Mouse (Mus musculus) cortical plate, adult 2 months (tissue): ENCODE data around the gene Gm20826.
"Not testable (repeated sequence)": the region's sequence is repeated elsewhere in the genome, so short reads cannot be mapped to it uniquely, and the experiment has no call there.

Source experiments
- CTCF ChIP-seq: fragments of 200-500 bp; IDR thresholded peaks from 2 replicates; pipeline ENCODE4 v1.5.1; 2011; ENCODE audit warnings: mild to moderate bottlenecking, control low read depth, low read length; ENCODE audit not compliant: insufficient read depth; ENCODE audit errors: extremely low read depth
- POLR2A ChIP-seq: fragments of 200-500 bp; IDR thresholded peaks from 2 replicates; pipeline ENCODE4 v1.6.1; 2011; ENCODE audit warnings: mild to moderate bottlenecking, low read length, control low read depth; ENCODE audit not compliant: insufficient read depth; ENCODE audit errors: extremely low read depth

- TF ChIP-seq CTCF, POLR2A: not testable (repeated sequence)
Measured at GRCm38 (mm10) chrY:7638389-7638788, at the start of gene Gm20826.
